Mouse (Mus musculus): ENCODE results near the gene Peli2.

DNA sequence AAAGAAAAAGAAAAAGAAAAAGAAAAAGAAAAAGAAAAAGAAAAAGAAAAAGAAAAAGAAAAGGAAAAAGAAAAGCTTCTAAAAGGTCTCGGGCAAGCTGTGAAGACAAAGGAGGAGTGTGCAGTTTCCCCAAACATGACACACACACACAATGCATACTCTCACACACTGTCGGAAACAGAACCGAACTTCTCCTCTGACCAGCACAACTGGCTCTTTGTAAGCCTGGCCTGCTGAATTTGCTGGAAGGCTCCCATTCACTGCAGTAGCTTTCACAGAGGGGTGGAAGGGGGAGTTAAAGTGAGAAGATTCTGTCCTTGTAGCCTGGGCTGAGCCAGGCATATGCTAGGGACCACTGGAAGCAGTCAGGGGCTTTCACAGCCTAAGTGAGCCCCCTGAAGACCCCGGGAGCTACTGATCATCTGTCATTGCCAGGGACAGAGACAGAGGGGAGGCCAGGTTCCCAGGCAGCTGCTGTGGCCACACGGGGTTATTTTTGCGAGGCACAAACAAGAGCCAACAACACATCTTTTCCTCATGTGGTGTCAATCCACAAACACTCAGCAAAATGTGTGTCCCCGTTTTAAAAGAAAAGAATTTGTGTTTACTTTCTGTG is 33.8 kb upstream of the Peli2 start:
- TF ChIP-seq EP300 (optimal IDR thresholded peaks at IDR 0.05), result no peak
- TF ChIP-seq CTCF (IDR thresholded peaks at IDR 0.05; ENCODE audit: low read depth), result no peak

Measured in stomach, postnatal 0 days (tissue).